Mouse (Mus musculus) liver, embryonic 11.5 days (tissue): ENCODE data around the gene Eef2k. TPM values are rescaled to one million over a fixed set of nuclear protein-coding genes. Genes with fewer than 3 reads are reported as not detected.
"Not testable (repeated sequence)": the region's sequence is repeated elsewhere in the genome, so short reads cannot be mapped to it uniquely, and the experiment has no call there.

ENCODE experiments used
- ATAC-seq: fragments of 200-750 bp; cut with Nextera tagmentation; replicated peaks from 2 replicates; pipeline ENCODE4 v1.8.0; 2017; ENCODE audit warnings: moderate number of reproducible peaks, mild to moderate bottlenecking, moderate TSS enrichment, moderate library complexity; ENCODE audit not compliant: low FRiP score
- DNase-seq: peaks from one replicate; pipeline ENCODE4 v3.0.0-alpha.2; 2017; ENCODE audit warnings: low spot score
- H3K27ac ChIP-seq: fragments of 300-500 bp; sonication (generic); 2 replicates; pipeline ENCODE4 v1.5.1; 2014; ENCODE audit warnings: mild to moderate bottlenecking, low read depth, low read length, control low read depth
- H3K27me3 ChIP-seq: fragments of 300-500 bp; sonication (generic); replicated peaks from 2 replicates; pipeline ENCODE4 v1.6.1; 2014; ENCODE audit warnings: low read length, mixed read lengths; ENCODE audit not compliant: control insufficient read depth, insufficient read depth
- H3K36me3 ChIP-seq: fragments of 300-500 bp; sonication (generic); 2 replicates; pipeline ENCODE4 v1.6.1; 2014; ENCODE audit warnings: mild to moderate bottlenecking, low read length, moderate library complexity, mixed read lengths; ENCODE audit not compliant: control insufficient read depth, insufficient read depth
- H3K4me1 ChIP-seq: fragments of 300-500 bp; sonication (generic); replicated peaks from 2 replicates; pipeline ENCODE4 v1.6.1; 2014; ENCODE audit warnings: low read length, mixed read lengths; ENCODE audit not compliant: control insufficient read depth, insufficient read depth
- H3K4me2 ChIP-seq: fragments of 300-500 bp; sonication (generic); 2 replicates; pipeline ENCODE4 v1.6.1; 2014; ENCODE audit warnings: mild to moderate bottlenecking, control low read depth, moderate library complexity
- H3K4me3 ChIP-seq: fragments of 300-500 bp; sonication (generic); 2 replicates; pipeline ENCODE4 v1.5.1; 2014; ENCODE audit warnings: low read depth, low read length, control low read depth
- H3K9ac ChIP-seq: fragments of 300-500 bp; sonication (generic); 2 replicates; pipeline ENCODE4 v1.6.1; 2014; ENCODE audit warnings: low read depth, low read length, control low read depth
- H3K9me3 ChIP-seq: fragments of 300-500 bp; sonication (generic); 2 replicates; pipeline ENCODE4 v1.6.1; 2016; ENCODE audit warnings: low read length, inconsistent platforms, mixed read lengths; ENCODE audit not compliant: control insufficient read depth
- WGBS: fragments of 180-500 bp; shearing (Covaris S2); extraction: QIAGEN DNeasy Blood & Tissue Kit; methylation state at CpG from one replicate; pipeline ENCODE4 v1.1.7; 2014; 5-methylcytosine and 5-hydroxymethylcytosine counted together
- polyA plus RNA-seq: library from polyadenylated mRNA; unstranded; fragments of >200 nt; fragmentation: Nextera tagmentation; extraction: Ambion mirVana; gene quantifications from 2 replicates; pipeline ENCODE4 v1.2.1, GENCODE M21; 2014

Eef2k gene
- polyA plus RNA-seq, 1 experiment from 2014 or later, result 23.2 TPM

GRCm38 (mm10) chr7:120941214-120941613, 98.6 kb downstream of the Eef2k start:
- no peaks in the 10 kb centered on the region for H3K4me1 ChIP-seq
- H3K9ac ChIP-seq, result no peak overlapping the region
- peaks cover 51% of the 10 kb centered on the region for H3K36me3 ChIP-seq
- ATAC-seq, result no peak
- H3K27ac ChIP-seq, result no peak overlapping the region
- no peak for DNase-seq
- no peak overlapping the region for H3K4me2 ChIP-seq
- WGBS, result 86% methylated on average over 6 of the region's 6 CpGs
- no peaks in the 10 kb centered on the region for H3K9me3 ChIP-seq
- H3K4me3 ChIP-seq, result no peak overlapping the region
- H3K27me3 ChIP-seq, result no peaks in the 10 kb centered on the region

GRCm38 (mm10) chr7:120942506-120942905, 99.9 kb downstream of the Eef2k start:
- WGBS, result 97% methylated on average over 1 of the region's 1 CpGs
- H3K27me3 ChIP-seq, result no peaks in the 10 kb centered on the region
- DNase-seq, result no peak
- no peak overlapping the region for H3K4me2 ChIP-seq
- H3K9ac ChIP-seq, result no peak overlapping the region
- no peak overlapping the region for H3K4me3 ChIP-seq
- H3K27ac ChIP-seq, result no peak overlapping the region
- no peak for ATAC-seq
- H3K36me3 ChIP-seq, result peaks cover 43% of the 10 kb centered on the region
- no peaks in the 10 kb centered on the region for H3K4me1 ChIP-seq
- H3K9me3 ChIP-seq, result no peaks in the 10 kb centered on the region

GRCm38 (mm10) chr7:120943936-120944509, 101.4 kb downstream of the Eef2k start:
- Histone ChIP-seq H3K4me3 (no peak overlapping the region), H3K9ac (no peak overlapping the region), H3K36me3 (peaks cover 34% of the 10 kb centered on the region), H3K4me1 (no peaks in the 10 kb centered on the region), H3K4me2 (no peak overlapping the region), H3K9me3 (no peaks in the 10 kb centered on the region), H3K27me3 (no peaks in the 10 kb centered on the region), H3K27ac (no peak overlapping the region)
- DNase-seq, result no peak
- WGBS, result 74% methylated on average over 7 of the region's 8 CpGs
- no peak for ATAC-seq

- not testable (repeated sequence) for DNase-seq, H3K9ac ChIP-seq, H3K4me3 ChIP-seq, H3K9me3 ChIP-seq, H3K27me3 ChIP-seq, H3K4me1 ChIP-seq, H3K4me2 ChIP-seq, H3K27ac ChIP-seq
- 0 out of 2 replicates have a peak, but pooled peaks have one; percentile 18 for ATAC-seq
- H3K36me3 ChIP-seq, result peaks cover 20% of the 10 kb centered on the region
- WGBS, result 86% methylated on average over 7 of the region's 7 CpGs
Measured at GRCm38 (mm10) chr7:120953591-120953990, 111.0 kb downstream of the Eef2k start.

Other genes with a start within 250 kb of the Eef2k start
- 232 and 235 TPM in 2 replicates for gene Uqcrc2, start 207.7 kb upstream of the Eef2k start, polyA plus RNA-seq
- gene Pdzd9, start 172.5 kb upstream of the Eef2k start, polyA plus RNA-seq, result 0.23 and 0.29 TPM in 2 replicates
- gene Mosmo, start 165.2 kb upstream of the Eef2k start, polyA plus RNA-seq, result 11.3 and 12.7 TPM in 2 replicates
- 0.08 TPM in 1 of 2 replicates, not detected in the other for gene Vwa3a, start 103.5 kb upstream of the Eef2k start, polyA plus RNA-seq
- gene Gm5737, start 30.5 kb upstream of the Eef2k start, polyA plus RNA-seq, result not detected in 2 replicates
- 30.0 and 31.3 TPM in 2 replicates for gene Polr3e, start 74.9 kb downstream of the Eef2k start, polyA plus RNA-seq
- gene Cdr2, start 139.5 kb downstream of the Eef2k start, polyA plus RNA-seq, result 16.3 and 17.3 TPM in 2 replicates
- 0.38 TPM in 1 of 2 replicates, not detected in the other for gene Mfsd13b, start 139.7 kb downstream of the Eef2k start, polyA plus RNA-seq
- 105 and 112 TPM in 2 replicates for gene Mettl9, start 191.6 kb downstream of the Eef2k start, polyA plus RNA-seq
- gene Igsf6, start 231.7 kb downstream of the Eef2k start, polyA plus RNA-seq, result 8.4 and 10.2 TPM in 2 replicates
- 0.16 TPM in 1 of 2 replicates, not detected in the other for gene Otoa, start 238.8 kb downstream of the Eef2k start, polyA plus RNA-seq